Mouse (Mus musculus) bone marrow macrophage, adult 2 months (primary cell): ENCODE data around the gene Ascl3.

Experiments used
- CTCF ChIP-seq: IDR thresholded peaks from 2 replicates; pipeline ENCODE4 v1.5.1; 2012; ENCODE audit warnings: low read depth, mild to moderate bottlenecking, low read length, moderate library complexity
- POLR2A ChIP-seq: IDR thresholded peaks from 2 replicates; pipeline ENCODE4 v1.6.1; 2012; ENCODE audit warnings: mild to moderate bottlenecking, low read depth, low read length, borderline replicate concordance

GRCm38 (mm10) chr7:109694576-109695338 is 36.8 kb downstream of the Ascl3 start:
- no peak for TF ChIP-seq CTCF
- TF ChIP-seq POLR2A = no peak
